30 mouse cellular contexts compared by ENCODE assay signal in genomic region chr8:117241848-117242247, GRCm38 (mm10). TPM values are rescaled to one million over a fixed set of nuclear protein-coding genes. Genes with fewer than 3 reads are reported as not detected.
DNase-seq lines count a peak whose midpoint lies in the region; ATAC-seq lines count a peak whose summit lies in the region.
"Had no signal": no experiment of that assay in that cellular context is flagged by ENCODE, and none has a peak within 500 bp of the region (broad histone marks: within the 10 kb centered on the region; RNA-seq: fewer than 3 reads in every experiment).

No protein-coding gene starts in this region.

- H3K9ac ChIP-seq in hindbrain, embryonic 13.5 days: no peak overlapping the region
- H3K9ac ChIP-seq: forebrain, embryonic 12.5 days; heart, embryonic 15.5 days; hindbrain, embryonic 12.5 days; limb, embryonic 12.5 days; liver, embryonic 15.5 days; midbrain, embryonic 15.5 days; neural tube, embryonic 15.5 days had no signal

- ATAC-seq in hindbrain, embryonic 13.5 days (ENCODE audit: low FRiP score): no peak
- ATAC-seq: intestine, embryonic 16.5 days; midbrain, embryonic 15.5 days had no signal

- intact Hi-C loops in heart, postnatal 14 days (cut with DNase I): no loop called here

- peaks cover 12% of the 10 kb centered on the region for H3K4me1 ChIP-seq in embryonic facial prominence, embryonic 10.5 days
- no peaks in the 10 kb centered on the region for H3K4me1 ChIP-seq in hindbrain, embryonic 13.5 days (replicated peaks)
- H3K4me1 ChIP-seq: forebrain, embryonic 12.5 days; heart, embryonic 15.5 days; hindbrain, embryonic 12.5 days; liver, embryonic 15.5 days; midbrain, embryonic 15.5 days; neural tube, embryonic 15.5 days had no signal

- H3K27me3 ChIP-seq in embryonic facial prominence, embryonic 10.5 days (replicated peaks; ENCODE audit: low read depth, poor library complexity, severe bottlenecking): no peaks in the 10 kb centered on the region
- H3K27me3 ChIP-seq in hindbrain, embryonic 13.5 days: no peaks in the 10 kb centered on the region
- H3K27me3 ChIP-seq: forebrain, embryonic 12.5 days; heart, embryonic 15.5 days; hindbrain, embryonic 12.5 days; limb, embryonic 12.5 days; liver, embryonic 15.5 days; midbrain, embryonic 15.5 days; neural tube, embryonic 15.5 days had no signal

- peak; percentile 15 for DNase-seq in adrenal gland, postnatal 25 days
- DNase-seq in adrenal gland, postnatal 10 days: no peak
- peak; percentile 54 for DNase-seq in heart, adult 11 months
- DNase-seq in heart, postnatal 14 days: no peak
- peak; percentile 98 for DNase-seq in ES-CJ7 (ENCODE audit: low read depth, low spot score)
- DNase-seq in embryonic facial prominence, embryonic 10.5 days (ENCODE audit: low spot score): peak; percentile 25
- DNase-seq in layer of hippocampus, adult 8-10 months (ENCODE audit: low spot score in 2 of 2): no peak
- DNase-seq: cerebellum, adult 11-12 months; cerebellum, adult 9-11 months; gastrocnemius, postnatal 10 days; heart, postnatal 36 days; kidney, adult 8-10 months; right cerebral cortex, adult 18-20 months; spleen, adult 18-20 months; thymus, adult 18-20 months; thymus, postnatal 4 days had no signal

- no peaks in the 10 kb centered on the region for H3K9me3 ChIP-seq in embryonic facial prominence, embryonic 10.5 days
- no peaks in the 10 kb centered on the region for H3K9me3 ChIP-seq in hindbrain, embryonic 13.5 days
- H3K9me3 ChIP-seq: forebrain, embryonic 12.5 days; heart, embryonic 10.5 days; heart, embryonic 15.5 days; hindbrain, embryonic 12.5 days; limb, embryonic 12.5 days; liver, embryonic 15.5 days; midbrain, embryonic 15.5 days; neural tube, embryonic 15.5 days had no signal

- H3K36me3 ChIP-seq in embryonic facial prominence, embryonic 10.5 days (replicated peaks): no peaks in the 10 kb centered on the region
- H3K36me3 ChIP-seq in hindbrain, embryonic 13.5 days: no peaks in the 10 kb centered on the region
- H3K36me3 ChIP-seq: forebrain, embryonic 12.5 days; heart, embryonic 10.5 days; heart, embryonic 15.5 days; hindbrain, embryonic 12.5 days; limb, embryonic 12.5 days; liver, embryonic 15.5 days; midbrain, embryonic 15.5 days; neural tube, embryonic 15.5 days had no signal

- H3K27ac ChIP-seq in embryonic facial prominence, embryonic 10.5 days (replicated peaks): no peak overlapping the region
- H3K27ac ChIP-seq in hindbrain, embryonic 13.5 days: no peak overlapping the region
- H3K27ac ChIP-seq: forebrain, embryonic 12.5 days; heart, embryonic 10.5 days; heart, embryonic 15.5 days; hindbrain, embryonic 12.5 days; kidney, postnatal 0 days; left cerebral cortex, adult 2 months; limb, embryonic 12.5 days; liver, embryonic 15.5 days; midbrain, embryonic 15.5 days; neural tube, embryonic 15.5 days; stomach, postnatal 0 days had no signal

- no peak overlapping the region for H3K4me2 ChIP-seq in hindbrain, embryonic 13.5 days
- H3K4me2 ChIP-seq: forebrain, embryonic 12.5 days; heart, embryonic 15.5 days; hindbrain, embryonic 12.5 days; limb, embryonic 12.5 days; liver, embryonic 15.5 days; midbrain, embryonic 15.5 days; neural tube, embryonic 15.5 days had no signal

- no peak overlapping the region for H3K4me3 ChIP-seq in embryonic facial prominence, embryonic 10.5 days
- H3K4me3 ChIP-seq in hindbrain, embryonic 13.5 days: no peak overlapping the region
- H3K4me3 ChIP-seq: erythroblast, embryonic 14.5 days; forebrain, embryonic 12.5 days; heart, embryonic 10.5 days; heart, embryonic 15.5 days; hindbrain, embryonic 12.5 days; left cerebral cortex, adult 2 months; limb, embryonic 12.5 days; liver, embryonic 15.5 days; midbrain, embryonic 15.5 days; neural tube, embryonic 15.5 days had no signal

- 37% methylated on average over 3 of the region's 3 CpGs for WGBS in embryonic facial prominence, embryonic 10.5 days
- WGBS in hindbrain, embryonic 13.5 days: 21% methylated on average over 3 of the region's 3 CpGs

RNA-seq across cellular contexts. Expression of gene Cmip, which starts 15.0 kb away (rescaled TPM):
- total RNA-seq in adrenal gland, postnatal 25 days (2021): 121 and 126 TPM in 2 replicates
- total RNA-seq in adrenal gland, postnatal 10 days (2021): 10 to 100 TPM; 77.7 to 82.3 TPM
- 10 to 100 TPM; 29.5 to 30.9 TPM for total RNA-seq in heart, postnatal 14 days (2021)
- 9.2 and 9.8 TPM in 2 replicates for polyA plus RNA-seq in embryonic facial prominence, embryonic 10.5 days (2016; fragmentation: Nextera tagmentation; extraction: Ambion mirVana)
- total RNA-seq in layer of hippocampus, adult 8-10 months (2022): 100 to 1,000 TPM; 252 to 278 (median 268) TPM
- polyA plus RNA-seq in hindbrain, embryonic 13.5 days (2015; fragmentation: Nextera tagmentation; extraction: Ambion mirVana): 87.3 and 90.2 TPM in 2 replicates

Comparison
In these comparisons a context has a peak if more than half of its experiments do, and no peak if none do; other contexts are left out.
1. DNase-seq: peak in adrenal gland, postnatal 25 days (single experiment), heart, adult 11 months (single experiment), ES-CJ7 (single experiment) and embryonic facial prominence, embryonic 10.5 days (single experiment); none in adrenal gland, postnatal 10 days (single experiment), heart, postnatal 14 days (0 of 2) and layer of hippocampus, adult 8-10 months (0 of 2).